Mouse (Mus musculus) neural tube, embryonic 11.5 days (tissue): ENCODE measurements around the gene Med24. TPM values are rescaled to one million over a fixed set of nuclear protein-coding genes. Genes with fewer than 3 reads are reported as not detected.

Source experiments
- ATAC-seq: fragments of 200-750 bp; cut with Nextera tagmentation; 2 replicates; pipeline ENCODE4 v1.8.0; 2017; ENCODE audit warnings: moderate number of reproducible peaks, mild to moderate bottlenecking, moderate TSS enrichment, moderate library complexity; ENCODE audit not compliant: insufficient read depth, low FRiP score, low TSS enrichment
- DNase-seq: peaks from one replicate; pipeline ENCODE4 v3.0.0-alpha.2; 2015; ENCODE audit warnings: low spot score
- H3K27ac ChIP-seq: fragments of 300-500 bp; sonication (generic); 2 replicates; pipeline ENCODE4 v1.5.1; 2014; ENCODE audit warnings: low read depth, mild to moderate bottlenecking, low read length
- H3K27me3 ChIP-seq: fragments of 300-500 bp; sonication (generic); 2 replicates; pipeline ENCODE4 v1.6.1; 2014; ENCODE audit warnings: mild to moderate bottlenecking, low read length, mixed read lengths; ENCODE audit not compliant: control insufficient read depth, insufficient read depth
- H3K36me3 ChIP-seq: fragments of 300-500 bp; sonication (generic); 2 replicates; pipeline ENCODE4 v1.6.1; 2014; ENCODE audit warnings: mild to moderate bottlenecking, low read length, moderate library complexity, mixed read lengths; ENCODE audit not compliant: control insufficient read depth, insufficient read depth
- H3K4me1 ChIP-seq: fragments of 300-500 bp; sonication (generic); 2 replicates; pipeline ENCODE4 v1.6.1; 2014; ENCODE audit warnings: low read length, mixed read lengths; ENCODE audit not compliant: control insufficient read depth, insufficient read depth
- H3K4me2 ChIP-seq: fragments of 300-500 bp; sonication (generic); 2 replicates; pipeline ENCODE4 v1.6.1; 2014; ENCODE audit warnings: low read depth, mild to moderate bottlenecking, moderate library complexity
- H3K4me3 ChIP-seq: fragments of 300-500 bp; sonication (generic); 2 replicates; pipeline ENCODE4 v1.5.1; 2014; ENCODE audit warnings: low read depth, low read length
- H3K9ac ChIP-seq: fragments of 300-500 bp; sonication (generic); 2 replicates; pipeline ENCODE4 v1.6.1; 2014; ENCODE audit warnings: mild to moderate bottlenecking, low read length
- H3K9me3 ChIP-seq: fragments of 300-500 bp; sonication (generic); 2 replicates; pipeline ENCODE4 v1.6.1; 2016; ENCODE audit warnings: low read length; ENCODE audit not compliant: control insufficient read depth
- WGBS: fragments of 180-500 bp; shearing (Covaris S2); extraction: QIAGEN DNeasy Blood & Tissue Kit; methylation state at CpG from one replicate; pipeline ENCODE4 v1.1.7; 2014; 5-methylcytosine and 5-hydroxymethylcytosine counted together
- polyA plus RNA-seq: library from polyadenylated mRNA; unstranded; fragments of >200 nt; fragmentation: Nextera tagmentation; extraction: Ambion mirVana; gene quantifications from 2 replicates; pipeline ENCODE4 v1.2.1, GENCODE M21; 2014

Med24 gene
- polyA plus RNA-seq, 1 experiment from 2014 or later, result 74.5 TPM

DNA sequence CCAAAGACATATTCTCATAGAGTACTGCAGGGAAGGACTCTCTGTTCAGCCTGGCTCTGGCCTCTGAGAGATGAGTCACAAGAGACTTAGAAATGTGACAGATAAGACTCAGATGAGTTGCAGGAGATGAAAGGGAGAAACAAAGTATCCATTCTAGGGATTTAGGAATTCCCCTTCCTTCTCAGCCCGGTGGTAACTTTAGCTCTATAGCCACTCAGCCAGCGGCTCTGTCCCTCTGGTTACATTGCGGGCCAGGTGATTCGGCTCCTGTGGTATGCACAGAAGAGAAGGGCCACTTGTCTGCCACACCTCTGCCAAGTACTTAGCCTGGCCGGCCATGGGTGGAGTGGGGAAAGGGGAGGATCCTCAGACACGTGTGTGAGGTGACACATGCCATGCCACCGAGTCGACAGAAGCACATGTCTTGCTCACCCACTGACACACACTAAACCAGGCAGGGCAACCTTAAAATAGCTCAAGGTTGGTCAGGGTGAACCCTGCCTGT lies 43.5 kb upstream of the Med24 start:
- Histone ChIP-seq H3K27ac (no peak overlapping the region), H3K4me1 (peaks cover 37% of the 10 kb centered on the region), H3K9ac (no peak overlapping the region), H3K36me3 (no peaks in the 10 kb centered on the region), H3K4me2 (no peak overlapping the region), H3K9me3 (no peaks in the 10 kb centered on the region), H3K4me3 (no peak overlapping the region), H3K27me3 (no peaks in the 10 kb centered on the region)
- WGBS, result 85% methylated on average over 8 of the region's 8 CpGs
- ATAC-seq (no peak), DNase-seq (no peak)

DNA sequence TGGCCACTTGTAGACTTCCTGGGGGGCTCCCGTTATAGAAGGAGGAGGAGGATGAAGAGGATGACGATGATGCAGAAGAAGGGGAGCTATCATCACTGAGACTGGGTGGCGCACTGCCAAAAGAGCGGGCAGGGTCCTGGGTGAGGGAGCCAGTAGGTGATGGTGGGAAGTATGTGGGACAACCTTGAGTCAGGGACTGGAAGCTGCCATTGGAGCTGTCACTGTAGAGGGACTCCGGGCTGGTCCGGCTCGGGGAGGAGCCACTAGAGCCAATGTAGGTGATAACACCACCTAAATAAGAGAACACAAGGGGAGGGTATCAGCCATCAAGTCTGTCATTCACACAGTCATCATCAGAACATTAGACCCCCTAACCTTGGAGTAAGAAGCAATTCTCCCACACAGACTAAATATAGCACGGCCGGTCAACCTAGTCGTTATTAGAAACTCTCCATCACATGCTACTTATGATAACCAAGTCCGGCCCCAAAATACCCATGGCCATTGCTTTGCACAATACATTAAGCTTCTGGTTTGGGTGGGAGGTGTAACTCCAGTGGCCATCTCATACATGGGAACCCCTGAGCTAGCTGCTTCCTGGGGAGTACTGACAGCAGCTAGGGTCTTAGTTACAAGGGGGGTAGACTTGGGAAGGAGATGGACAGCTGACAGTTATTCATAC lies 42.8 kb upstream of the Med24 start:
- ATAC-seq (no peak), DNase-seq (no peak)
- no peaks in the 10 kb centered on the region for H3K36me3 ChIP-seq
- H3K27me3 ChIP-seq, result no peaks in the 10 kb centered on the region
- H3K9ac ChIP-seq, result no peak overlapping the region
- H3K4me1 ChIP-seq, result peaks cover 44% of the 10 kb centered on the region
- no peak overlapping the region for H3K4me2 ChIP-seq
- H3K9me3 ChIP-seq, result no peaks in the 10 kb centered on the region
- no peak overlapping the region for H3K4me3 ChIP-seq
- WGBS, result 94% methylated on average over 11 of the region's 11 CpGs
- no peak overlapping the region for H3K27ac ChIP-seq

DNA sequence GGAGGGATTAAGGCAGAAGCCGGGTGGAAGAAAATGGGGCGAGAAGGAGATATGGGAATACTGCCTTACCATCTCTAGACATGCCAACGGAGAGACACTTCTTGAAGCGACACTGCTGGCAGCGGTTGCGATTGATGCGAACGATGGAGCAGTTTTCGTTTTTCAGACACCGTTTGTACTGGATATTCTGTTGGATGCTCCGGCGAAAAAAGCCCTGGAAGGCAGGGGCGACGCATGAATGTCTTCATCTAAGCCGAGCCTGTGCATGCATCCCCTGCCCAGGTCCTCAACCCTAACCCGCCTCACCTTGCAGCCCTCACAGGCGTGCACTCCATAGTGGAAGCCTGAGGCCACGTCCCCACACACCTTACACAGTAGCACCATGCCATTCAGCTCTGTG lies 41.9 kb upstream of the Med24 start:
- H3K27ac ChIP-seq, result no peak overlapping the region
- H3K36me3 ChIP-seq, result no peaks in the 10 kb centered on the region
- no peak for DNase-seq
- H3K9me3 ChIP-seq, result no peaks in the 10 kb centered on the region
- no peak overlapping the region for H3K4me2 ChIP-seq
- no peak overlapping the region for H3K4me3 ChIP-seq
- H3K27me3 ChIP-seq, result no peaks in the 10 kb centered on the region
- no peak for ATAC-seq
- 94% methylated on average over 18 of the region's 18 CpGs for WGBS
- H3K9ac ChIP-seq, result no peak overlapping the region
- H3K4me1 ChIP-seq, result peaks cover 46% of the 10 kb centered on the region

DNA sequence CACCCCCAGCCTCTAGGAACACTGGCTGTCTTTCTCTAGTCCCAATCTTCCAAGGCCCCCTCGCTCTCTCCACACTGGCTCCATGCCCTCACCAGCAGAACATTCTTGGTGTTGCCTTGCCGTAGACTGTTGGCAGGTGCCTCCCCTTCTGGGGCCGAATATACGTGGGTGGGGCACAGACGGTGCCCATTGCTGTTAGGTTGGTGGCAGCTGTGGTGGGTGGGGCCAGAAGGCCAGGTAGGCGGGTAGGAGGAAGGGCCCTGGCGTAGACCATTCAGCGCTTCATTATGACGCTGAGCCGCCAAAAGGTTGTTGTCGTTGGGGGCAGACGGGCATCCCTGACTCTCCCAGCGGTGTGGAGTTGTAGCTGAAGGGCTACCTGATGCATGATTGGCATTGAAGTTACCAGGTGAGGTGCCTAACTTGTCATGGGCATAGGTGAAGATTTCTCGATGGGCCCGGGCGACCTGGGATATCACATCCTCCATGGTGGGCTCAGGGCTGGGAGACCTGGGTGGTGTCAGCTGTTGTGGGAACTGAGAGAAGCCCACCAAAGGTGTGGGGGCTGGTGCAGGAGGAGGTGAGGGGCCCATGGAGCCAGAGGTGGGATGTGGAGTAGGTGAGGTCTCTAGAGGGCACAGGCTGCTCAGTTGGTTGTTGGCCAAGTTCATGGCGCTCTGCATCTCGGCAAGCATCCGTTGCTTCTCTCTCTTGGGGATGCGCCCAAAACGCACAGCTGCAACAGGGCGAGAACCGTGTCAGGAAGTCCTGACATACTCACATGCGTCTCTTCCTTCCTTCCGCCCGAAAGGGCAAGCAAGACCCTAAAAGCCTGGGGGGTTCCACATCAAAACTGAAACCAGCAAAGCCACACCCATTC lies 41.1 kb upstream of the Med24 start:
- peaks cover 42% of the 10 kb centered on the region for H3K4me1 ChIP-seq
- no peak for ATAC-seq

DNA sequence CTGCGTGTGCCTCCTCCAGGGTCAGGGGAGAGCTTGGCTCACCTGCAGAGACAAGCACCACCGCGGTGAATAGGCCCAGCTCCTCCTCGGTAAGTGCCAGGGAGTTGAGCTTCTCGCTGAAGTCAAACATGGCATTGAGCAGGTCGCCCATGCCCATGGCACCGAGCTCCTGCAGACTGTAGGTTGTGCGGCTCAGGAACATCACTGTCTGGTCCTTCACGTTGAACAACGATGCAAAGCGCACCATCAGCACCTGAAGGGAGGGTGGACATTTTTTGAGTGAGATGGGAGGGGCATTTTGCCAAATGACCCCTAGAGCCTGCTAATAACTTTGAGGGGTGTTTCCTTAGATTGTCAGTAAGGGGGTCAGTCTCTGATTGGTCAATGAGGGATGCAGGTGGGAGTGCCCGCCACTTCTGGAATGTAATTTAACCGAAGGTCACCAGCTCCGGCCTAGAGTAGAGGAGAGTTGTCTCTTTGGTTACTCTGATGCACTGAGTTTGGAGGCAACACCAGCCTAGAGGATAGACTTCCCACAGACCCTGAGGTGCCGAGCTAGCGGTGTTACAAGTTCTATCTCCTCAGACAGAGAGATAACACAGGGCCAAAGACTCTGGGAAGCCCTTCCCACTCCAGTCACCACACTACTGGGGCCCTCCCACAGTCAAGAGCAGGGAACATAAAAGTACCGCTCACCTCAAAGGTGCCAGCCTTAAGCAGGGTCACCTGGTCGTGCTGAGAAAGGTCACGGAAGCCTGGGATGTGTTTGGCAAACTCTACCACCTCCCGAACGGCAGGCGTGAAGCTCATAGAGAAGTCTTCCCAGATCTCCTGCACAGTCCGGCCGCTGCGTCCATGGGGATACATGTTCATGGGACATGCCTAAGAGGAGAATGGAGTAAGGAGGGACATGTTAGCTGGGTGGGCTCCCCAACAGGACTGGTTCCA lies 40.0 kb upstream of the Med24 start:
- H3K27ac ChIP-seq, result no peak overlapping the region
- no peak overlapping the region for H3K4me3 ChIP-seq
- ATAC-seq (no peak), DNase-seq (no peak)
- H3K9ac ChIP-seq, result no peak overlapping the region
- no peak overlapping the region for H3K4me2 ChIP-seq
- WGBS, result 88% methylated on average over 25 of the region's 25 CpGs
- H3K27me3 ChIP-seq, result no peaks in the 10 kb centered on the region
- no peaks in the 10 kb centered on the region for H3K9me3 ChIP-seq
- no peaks in the 10 kb centered on the region; the same call in 1 of the 2 replicates for H3K36me3 ChIP-seq
- H3K4me1 ChIP-seq, result peaks cover 33% of the 10 kb centered on the region

More for the DNA sequence above, 41.1 kb upstream of the Med24 start:
- H3K27ac ChIP-seq, result no peak overlapping the region
- no peaks in the 10 kb centered on the region for H3K27me3 ChIP-seq
- whole genome bisulfite sequencing, result 97% methylated on average over 26 of the region's 26 CpGs
- H3K9ac ChIP-seq, result no peak overlapping the region
- H3K4me3 ChIP-seq, result no peak overlapping the region
- H3K9me3 ChIP-seq, result no peaks in the 10 kb centered on the region
- H3K4me2 ChIP-seq, result no peak overlapping the region
- no peaks in the 10 kb centered on the region for H3K36me3 ChIP-seq
- DNase-seq, result no peak

DNA sequence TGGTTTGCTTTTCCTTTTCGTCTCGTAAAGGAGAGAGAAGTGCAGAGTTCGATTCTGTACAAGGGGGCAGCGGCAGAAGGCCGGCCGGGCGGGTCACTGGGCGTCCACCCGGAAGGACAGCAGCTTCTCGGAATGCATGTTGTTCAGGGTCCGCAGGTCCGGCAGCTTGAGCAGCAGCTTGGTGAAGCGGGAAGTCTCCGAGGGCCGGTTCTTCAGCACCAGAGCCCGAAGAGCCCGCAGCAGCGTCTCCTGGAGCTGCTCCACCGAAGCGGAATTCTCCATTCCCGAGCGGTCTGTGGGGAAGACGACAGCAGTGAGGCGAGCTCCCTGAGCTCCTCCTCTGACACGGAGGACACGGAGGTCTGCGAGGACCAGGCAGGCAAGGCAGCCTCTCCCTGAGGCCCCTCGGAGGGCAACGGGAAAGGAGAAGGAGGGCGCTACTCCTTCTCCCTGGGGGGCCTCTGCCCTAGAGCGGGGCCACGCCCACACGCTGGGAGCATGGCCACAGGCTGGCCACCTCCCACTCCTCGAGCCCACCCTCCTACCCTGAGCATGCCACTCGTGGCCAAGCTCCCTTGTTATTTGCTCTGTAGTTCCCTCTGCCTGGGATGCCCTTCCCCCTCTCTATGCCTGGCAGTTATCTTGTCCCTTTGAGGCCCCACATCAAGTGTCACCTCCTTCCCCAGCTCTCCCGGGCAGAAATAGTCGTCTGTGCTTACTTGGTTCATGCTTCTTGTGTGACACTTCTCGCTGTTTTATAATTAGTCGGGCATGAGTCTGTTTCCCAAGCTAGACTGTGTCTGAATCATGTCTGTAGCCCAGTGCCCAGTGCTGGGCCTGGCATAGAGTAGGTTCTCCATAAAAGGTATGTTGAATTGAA lies 39.1 kb upstream of the Med24 start:
- H3K4me1 ChIP-seq, result peaks cover 27% of the 10 kb centered on the region
- no peak for DNase-seq
- peak overlapping the region; percentile 12; the same call in 1 of the 2 replicates for H3K4me3 ChIP-seq
- H3K4me2 ChIP-seq, result peak overlapping the region; percentile 40
- no peak for ATAC-seq
- no peaks in the 10 kb centered on the region for H3K9me3 ChIP-seq
- peak overlapping the region; percentile 58 for H3K27ac ChIP-seq
- peaks cover 2% of the 10 kb centered on the region; the same call in 1 of the 2 replicates for H3K36me3 ChIP-seq
- H3K9ac ChIP-seq, result peak overlapping the region; percentile 35
- H3K27me3 ChIP-seq, result no peaks in the 10 kb centered on the region
- WGBS, result 30% methylated on average over 35 of the region's 39 CpGs

DNA sequence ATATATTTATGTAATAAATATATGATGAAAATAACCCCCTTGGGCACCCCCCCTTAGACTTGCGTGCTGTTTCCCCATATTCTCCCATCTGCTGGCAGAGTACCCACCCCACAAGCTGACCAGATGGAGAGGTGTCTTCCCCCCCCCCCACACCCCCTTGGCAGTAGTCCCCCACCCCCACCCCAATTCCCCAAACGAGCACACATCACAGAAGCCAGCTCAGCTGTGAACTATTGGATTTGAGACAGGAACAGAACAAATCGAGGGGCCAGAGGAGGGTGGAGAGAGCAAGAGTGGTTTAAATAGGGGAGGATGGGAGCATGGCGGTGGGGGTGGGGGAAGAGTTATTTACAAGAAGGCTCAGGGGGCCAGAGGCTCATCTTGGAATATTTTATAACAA lies 38.5 kb upstream of the Med24 start:
- Histone ChIP-seq H3K9ac (peak overlapping the region; percentile 35; the same call in 1 of the 2 replicates), H3K4me3 (no peak overlapping the region; the same call in 1 of the 2 replicates), H3K36me3 (peaks cover 2% of the 10 kb centered on the region; the same call in 1 of the 2 replicates), H3K4me1 (peaks cover 27% of the 10 kb centered on the region), H3K9me3 (no peaks in the 10 kb centered on the region), H3K27ac (peak overlapping the region; percentile 58), H3K4me2 (peak overlapping the region; percentile 40; the same call in 1 of the 2 replicates), H3K27me3 (no peaks in the 10 kb centered on the region)
- ATAC-seq, result no peak
- DNase-seq, result no peak
- 30% methylated on average over 4 of the region's 4 CpGs for WGBS
